Mouse (Mus musculus) midbrain, embryonic 13.5 days (tissue): ENCODE measurements around the gene Prkg1. TPM values are rescaled to one million over a fixed set of nuclear protein-coding genes. Genes with fewer than 3 reads are reported as not detected.

Experiments used
- ATAC-seq: fragments of 200-750 bp; cut with Nextera tagmentation; 2 replicates; pipeline ENCODE4 v1.8.0; 2017; ENCODE audit warnings: mild to moderate bottlenecking, moderate TSS enrichment, moderate library complexity
- H3K27ac ChIP-seq: fragments of 300-500 bp; sonication (generic); 2 replicates; pipeline ENCODE4 v1.5.1; 2015; ENCODE audit warnings: inconsistent platforms, mild to moderate bottlenecking, moderate library complexity
- H3K27me3 ChIP-seq: fragments of 300-500 bp; sonication (generic); 2 replicates; pipeline ENCODE4 v1.6.1; 2015; ENCODE audit warnings: mild to moderate bottlenecking, inconsistent platforms
- H3K36me3 ChIP-seq: fragments of 300-500 bp; sonication (generic); 2 replicates; pipeline ENCODE4 v1.6.1; 2015; ENCODE audit warnings: mild to moderate bottlenecking, inconsistent platforms
- H3K4me1 ChIP-seq: fragments of 300-500 bp; sonication (generic); replicated peaks from 2 replicates; pipeline ENCODE4 v1.6.1; 2015; ENCODE audit warnings: inconsistent platforms
- H3K4me2 ChIP-seq: fragments of 300-500 bp; sonication (generic); replicated peaks from 2 replicates; pipeline ENCODE4 v1.6.1; 2015; ENCODE audit warnings: moderate library complexity, mild to moderate bottlenecking, inconsistent platforms
- H3K4me3 ChIP-seq: fragments of 300-500 bp; sonication (generic); replicated peaks from 2 replicates; pipeline ENCODE4 v1.5.1; 2015; ENCODE audit warnings: mild to moderate bottlenecking, inconsistent platforms
- H3K9ac ChIP-seq: fragments of 300-500 bp; sonication (generic); replicated peaks from 2 replicates; pipeline ENCODE4 v1.6.1; 2015; ENCODE audit warnings: mild to moderate bottlenecking, inconsistent platforms
- H3K9me3 ChIP-seq: fragments of 300-500 bp; sonication (generic); 2 replicates; pipeline ENCODE4 v1.6.1; 2016; ENCODE audit warnings: mild to moderate bottlenecking, inconsistent platforms
- WGBS: fragments of 180-500 bp; shearing (Covaris S2); methylation state at CpG from one replicate; pipeline ENCODE4 v1.1.7; 2015; 5-methylcytosine and 5-hydroxymethylcytosine counted together
- polyA plus RNA-seq: library from polyadenylated mRNA; unstranded; fragments of >200 nt; fragmentation: Nextera tagmentation; extraction: Ambion mirVana; gene quantifications from 2 replicates; pipeline ENCODE4 v1.2.1, GENCODE M21; 2015

Gene Prkg1
- polyA plus RNA-seq, 1 experiment from 2014 or later: 3.7 TPM

- 61% methylated on average over 1 of the region's 1 CpGs for WGBS
- H3K4me1 ChIP-seq: no peaks in the 10 kb centered on the region
- no peak overlapping the region for H3K4me3 ChIP-seq
- no peaks in the 10 kb centered on the region for H3K27me3 ChIP-seq
- H3K4me2 ChIP-seq: no peak overlapping the region
- no peaks in the 10 kb centered on the region for H3K36me3 ChIP-seq
- no peak overlapping the region for H3K9ac ChIP-seq
- H3K9me3 ChIP-seq: no peaks in the 10 kb centered on the region
- no peak for ATAC-seq
- no peak overlapping the region for H3K27ac ChIP-seq
Measured at GRCm38 (mm10) chr19:31594011-31594410, 170.8 kb downstream of the Prkg1 start.

- H3K4me1 ChIP-seq: no peaks in the 10 kb centered on the region
- WGBS: 87% methylated on average over 5 of the region's 5 CpGs
- H3K4me2 ChIP-seq: no peak overlapping the region
- H3K36me3 ChIP-seq: no peaks in the 10 kb centered on the region
- no peak for ATAC-seq
- no peaks in the 10 kb centered on the region for H3K9me3 ChIP-seq
- no peak overlapping the region for H3K27ac ChIP-seq
- H3K9ac ChIP-seq: no peak overlapping the region
- H3K4me3 ChIP-seq: no peak overlapping the region
- no peaks in the 10 kb centered on the region for H3K27me3 ChIP-seq
Measured at GRCm38 (mm10) chr19:31590701-31591100, 174.1 kb downstream of the Prkg1 start.

- H3K27me3 ChIP-seq: no peaks in the 10 kb centered on the region
- H3K4me2 ChIP-seq: no peak overlapping the region
- H3K4me1 ChIP-seq: no peaks in the 10 kb centered on the region
- H3K9me3 ChIP-seq: no peaks in the 10 kb centered on the region
- ATAC-seq: no peak
- WGBS: 23% methylated on average over 4 of the region's 4 CpGs
- H3K27ac ChIP-seq: no peak overlapping the region
- no peak overlapping the region for H3K4me3 ChIP-seq
- no peak overlapping the region for H3K9ac ChIP-seq
- H3K36me3 ChIP-seq: no peaks in the 10 kb centered on the region
Measured at GRCm38 (mm10) chr19:31577092-31577491, 187.7 kb downstream of the Prkg1 start.

- no peak overlapping the region for H3K4me2 ChIP-seq
- 91% methylated on average over 4 of the region's 4 CpGs for WGBS
- no peaks in the 10 kb centered on the region for H3K36me3 ChIP-seq
- H3K27me3 ChIP-seq: no peaks in the 10 kb centered on the region
- no peak overlapping the region for H3K27ac ChIP-seq
- H3K9me3 ChIP-seq: no peaks in the 10 kb centered on the region
- no peak overlapping the region for H3K9ac ChIP-seq
- no peak overlapping the region for H3K4me3 ChIP-seq
- H3K4me1 ChIP-seq: no peaks in the 10 kb centered on the region
- no peak for ATAC-seq
Measured at GRCm38 (mm10) chr19:31564329-31564728, 200.5 kb downstream of the Prkg1 start.

- Histone ChIP-seq H3K36me3 (no peaks in the 10 kb centered on the region), H3K9ac (no peak overlapping the region), H3K27me3 (no peaks in the 10 kb centered on the region), H3K4me2 (no peak overlapping the region), H3K4me1 (no peaks in the 10 kb centered on the region), H3K27ac (no peak overlapping the region), H3K4me3 (no peak overlapping the region), H3K9me3 (no peaks in the 10 kb centered on the region)
- no peak for ATAC-seq
- 79% methylated on average over 5 of the region's 5 CpGs for WGBS
Measured at GRCm38 (mm10) chr19:31546063-31546462, 218.8 kb downstream of the Prkg1 start.

- ATAC-seq: no peak
- WGBS: 70% methylated on average over 7 of the region's 7 CpGs
- Histone ChIP-seq H3K36me3 (no peaks in the 10 kb centered on the region), H3K9ac (no peak overlapping the region), H3K4me1 (no peaks in the 10 kb centered on the region), H3K9me3 (no peaks in the 10 kb centered on the region), H3K4me2 (no peak overlapping the region), H3K4me3 (no peak overlapping the region), H3K27me3 (no peaks in the 10 kb centered on the region), H3K27ac (no peak overlapping the region)
Measured at GRCm38 (mm10) chr19:31531249-31531740, 233.5 kb downstream of the Prkg1 start.

GRCm38 (mm10) chr19:31530616-31531015, 234.2 kb downstream of the Prkg1 start:
- no peaks in the 10 kb centered on the region for H3K27me3 ChIP-seq
- no peaks in the 10 kb centered on the region for H3K9me3 ChIP-seq
- no peak for ATAC-seq
- no peaks in the 10 kb centered on the region for H3K4me1 ChIP-seq
- H3K9ac ChIP-seq: no peak overlapping the region
- no peaks in the 10 kb centered on the region for H3K36me3 ChIP-seq
- 76% methylated on average over 5 of the region's 5 CpGs for WGBS
- no peak overlapping the region for H3K4me2 ChIP-seq
- H3K27ac ChIP-seq: no peak overlapping the region
- no peak overlapping the region for H3K4me3 ChIP-seq

- WGBS: 88% methylated on average over 4 of the region's 4 CpGs
- no peak overlapping the region for H3K9ac ChIP-seq
- H3K27me3 ChIP-seq: no peaks in the 10 kb centered on the region
Measured at GRCm38 (mm10) chr19:31529890-31530289, 234.9 kb downstream of the Prkg1 start.

GRCm38 (mm10) chr19:31514490-31514889, 250.3 kb downstream of the Prkg1 start:
- no peak for ATAC-seq
- no peaks in the 10 kb centered on the region for H3K4me1 ChIP-seq
- H3K27me3 ChIP-seq: no peaks in the 10 kb centered on the region
- H3K4me3 ChIP-seq: no peak overlapping the region
- no peaks in the 10 kb centered on the region for H3K36me3 ChIP-seq
- 93% methylated on average over 2 of the region's 2 CpGs for WGBS
- H3K4me2 ChIP-seq: no peak overlapping the region
- no peaks in the 10 kb centered on the region for H3K9me3 ChIP-seq
- no peak overlapping the region for H3K27ac ChIP-seq
- H3K9ac ChIP-seq: no peak overlapping the region

More at GRCm38 (mm10) chr19:31529890-31530289, 234.9 kb downstream of the Prkg1 start:
- Histone ChIP-seq H3K9me3 (no peaks in the 10 kb centered on the region), H3K27ac (no peak overlapping the region), H3K36me3 (no peaks in the 10 kb centered on the region), H3K4me2 (no peak overlapping the region), H3K4me1 (no peaks in the 10 kb centered on the region), H3K4me3 (no peak overlapping the region)
- ATAC-seq: no peak

- Histone ChIP-seq H3K27ac (no peak overlapping the region), H3K36me3 (no peaks in the 10 kb centered on the region), H3K9me3 (no peaks in the 10 kb centered on the region), H3K4me2 (no peak overlapping the region), H3K27me3 (no peaks in the 10 kb centered on the region), H3K4me3 (no peak overlapping the region), H3K9ac (no peak overlapping the region), H3K4me1 (no peaks in the 10 kb centered on the region)
- WGBS: 89% methylated on average over 3 of the region's 3 CpGs
- no peak for ATAC-seq
Measured at GRCm38 (mm10) chr19:31507831-31508230, 257.0 kb downstream of the Prkg1 start.

- no peaks in the 10 kb centered on the region for H3K4me1 ChIP-seq
- H3K27ac ChIP-seq: no peak overlapping the region
- no peaks in the 10 kb centered on the region for H3K9me3 ChIP-seq
- 86% methylated on average over 2 of the region's 2 CpGs for WGBS
- no peak overlapping the region for H3K4me2 ChIP-seq
- H3K9ac ChIP-seq: no peak overlapping the region
- no peak overlapping the region for H3K4me3 ChIP-seq
- H3K36me3 ChIP-seq: no peaks in the 10 kb centered on the region
- no peaks in the 10 kb centered on the region for H3K27me3 ChIP-seq
- no peak for ATAC-seq
Measured at GRCm38 (mm10) chr19:31506296-31506695, 258.5 kb downstream of the Prkg1 start.

GRCm38 (mm10) chr19:31505041-31505440, 259.8 kb downstream of the Prkg1 start:
- Histone ChIP-seq H3K27me3 (no peaks in the 10 kb centered on the region), H3K36me3 (no peaks in the 10 kb centered on the region), H3K9me3 (no peaks in the 10 kb centered on the region), H3K4me2 (no peak overlapping the region), H3K4me1 (no peaks in the 10 kb centered on the region), H3K27ac (no peak overlapping the region), H3K4me3 (no peak overlapping the region), H3K9ac (no peak overlapping the region)
- ATAC-seq: no peak
- 94% methylated on average over 2 of the region's 2 CpGs for WGBS

- Histone ChIP-seq H3K4me1 (no peaks in the 10 kb centered on the region), H3K9ac (no peak overlapping the region), H3K27ac (no peak overlapping the region), H3K4me2 (no peak overlapping the region), H3K4me3 (no peak overlapping the region), H3K9me3 (no peaks in the 10 kb centered on the region), H3K36me3 (no peaks in the 10 kb centered on the region), H3K27me3 (no peaks in the 10 kb centered on the region)
- no peak for ATAC-seq
- 80% methylated on average over 4 of the region's 4 CpGs for WGBS
Measured at GRCm38 (mm10) chr19:31497386-31497785, 267.4 kb downstream of the Prkg1 start.
